Mouse (Mus musculus) G1E (cell line): Measurements from ENCODE around the gene Arhgap24.

Experiments used
- CTCF ChIP-seq: IDR thresholded peaks from 2 replicates; pipeline ENCODE4 v1.5.1; 2012; ENCODE audit warnings: low read depth, low read length, inconsistent platforms, mixed read lengths
- GATA1 ChIP-seq: IDR thresholded peaks from 2 replicates; pipeline ENCODE4 v1.6.1; 2012; ENCODE audit warnings: borderline replicate concordance, low read length, inconsistent platforms, mixed read lengths
- GATA2 ChIP-seq: IDR thresholded peaks from 2 replicates; pipeline ENCODE4 v1.6.1; 2012; ENCODE audit warnings: low read depth, low read length, inconsistent platforms, borderline replicate concordance
- POLR2AphosphoS5 ChIP-seq: IDR thresholded peaks from 2 replicates; pipeline ENCODE4 v1.6.1; 2012; ENCODE audit warnings: low read depth, low read length, inconsistent platforms; ENCODE audit not compliant: insufficient replicate concordance
- TAL1 ChIP-seq: conservative IDR thresholded peaks from 2 replicates; pipeline ENCODE4 v1.6.1; 2012; ENCODE audit warnings: low read depth, low read length, inconsistent platforms, mixed read lengths

- TF ChIP-seq CTCF (no peak), POLR2AphosphoS5 (no peak), TAL1 (no peak), GATA1 (no peak), GATA2 (no peak)
Observed at GRCm38 (mm10) chr5:102537819-102538218, 56.6 kb downstream of the Arhgap24 start.
